Mouse (Mus musculus): ENCODE data around the gene Mfsd2a. TPM values are rescaled to one million over a fixed set of nuclear protein-coding genes. Genes with fewer than 3 reads are reported as not detected.

The Mfsd2a gene
- 6.6 and 7.0 TPM in 2 replicates for polyA plus RNA-seq (2016; fragmentation: Nextera tagmentation; extraction: Ambion mirVana)

DNA sequence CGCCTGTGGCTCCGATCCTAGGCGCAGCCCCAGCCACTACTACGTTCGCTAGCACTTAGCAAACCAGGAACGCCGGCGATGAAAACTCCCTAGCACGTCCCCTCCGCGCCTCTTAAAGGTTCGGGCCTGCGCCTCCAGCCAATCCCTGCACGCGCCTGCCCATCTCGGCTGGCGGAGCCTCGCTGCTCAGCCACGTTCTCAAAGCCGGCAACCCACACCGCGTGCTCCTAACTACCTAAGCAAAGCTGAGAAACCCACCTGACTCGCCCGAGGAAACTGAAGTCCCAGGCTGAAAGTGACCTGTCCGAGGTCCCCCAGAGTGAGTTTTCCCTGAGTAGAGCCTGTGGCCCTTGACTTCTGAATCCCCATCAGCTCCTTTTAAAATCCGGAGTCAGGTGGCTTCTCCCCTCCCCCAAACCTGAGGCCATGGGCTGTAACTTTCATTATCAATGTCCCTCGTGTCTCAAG, at the start of gene Mfsd2a:
Gene Mfsd2a (minus strand): TSS at position 89 of the 468 bp plus-strand sequence.
- H3K9me3 ChIP-seq: no peaks in the 10 kb centered on the region
- peak; percentile 67 for ATAC-seq (ENCODE audit: insufficient number of reproducible peaks, insufficient read depth, low FRiP score, low TSS enrichment)
- H3K36me3 ChIP-seq: peaks cover 5% of the 10 kb centered on the region
- H3K27ac ChIP-seq: peak within 1 kb of the TSS; percentile 51
- H3K4me3 ChIP-seq: peak within 1 kb of the TSS; percentile 66
- WGBS: under 1% methylated on average over 27 of the region's 27 CpGs
- peak within 1 kb of the TSS; percentile 98 for H3K4me2 ChIP-seq (replicated peaks)
- H3K9ac ChIP-seq: peak within 1 kb of the TSS; percentile 68
- H3K4me1 ChIP-seq: peaks cover 23% of the 10 kb centered on the region
- peaks cover 4% of the 10 kb centered on the region; the same call in 1 of the 2 replicates for H3K27me3 ChIP-seq

GRCm38 (mm10) chr4:123005054-123005966, 44.3 kb upstream of the Mfsd2a start:
- no peaks in the 10 kb centered on the region for H3K27me3 ChIP-seq
- H3K4me3 ChIP-seq: no peak overlapping the region
- peaks cover 10% of the 10 kb centered on the region; the same call in 1 of the 2 replicates for H3K4me1 ChIP-seq
- H3K9ac ChIP-seq: no peak overlapping the region
- H3K36me3 ChIP-seq: peaks cover 12% of the 10 kb centered on the region; the same call in 1 of the 2 replicates
- WGBS: 38% methylated on average over 15 of the region's 15 CpGs
- H3K4me2 ChIP-seq (replicated peaks): 0 out of 2 replicates have a peak overlapping the region, but pooled peaks have one; percentile 8
- ATAC-seq (ENCODE audit: insufficient number of reproducible peaks, insufficient read depth, low FRiP score, low TSS enrichment): no peak
- peak overlapping the region; percentile 24; the same call in 1 of the 2 replicates for H3K27ac ChIP-seq
- H3K9me3 ChIP-seq: no peaks in the 10 kb centered on the region

- peaks cover 12% of the 10 kb centered on the region; the same call in 1 of the 2 replicates for H3K36me3 ChIP-seq
- no peaks in the 10 kb centered on the region for H3K9me3 ChIP-seq
- no peak for ATAC-seq (ENCODE audit: insufficient number of reproducible peaks, insufficient read depth, low FRiP score, low TSS enrichment)
- no peak overlapping the region for H3K4me2 ChIP-seq (replicated peaks)
- peaks cover 30% of the 10 kb centered on the region for H3K4me1 ChIP-seq
- no peak overlapping the region for H3K27ac ChIP-seq
- no peak overlapping the region for H3K4me3 ChIP-seq
- H3K27me3 ChIP-seq: 0 out of 2 replicates have a peak, but pooled peaks cover 6% of the 10 kb centered on the region
- no peak overlapping the region for H3K9ac ChIP-seq
- WGBS: 52% methylated on average over 17 of the region's 17 CpGs
These were observed 39.8 kb upstream of the Mfsd2a start for GRCm38 (mm10) chr4:123000617-123001342.

DNA sequence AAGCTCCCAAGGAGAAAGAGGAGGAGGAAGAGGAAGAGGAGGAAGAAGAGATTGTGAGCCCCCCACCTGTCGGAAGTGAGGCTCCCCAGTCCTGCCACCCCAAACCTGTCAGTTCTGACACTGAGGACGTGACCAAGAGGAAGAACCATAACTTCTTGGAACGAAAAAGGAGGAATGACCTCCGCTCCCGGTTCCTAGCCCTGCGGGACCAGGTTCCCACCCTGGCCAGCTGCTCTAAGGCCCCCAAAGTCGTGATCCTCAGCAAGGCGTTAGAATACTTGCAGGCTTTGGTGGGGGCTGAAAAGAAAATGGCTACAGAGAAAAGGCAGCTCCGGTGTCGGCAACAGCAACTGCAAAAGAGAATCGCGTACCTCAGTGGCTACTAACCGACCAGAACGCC, 39.1 kb upstream of the Mfsd2a start:
- Histone ChIP-seq H3K9ac (no peak overlapping the region), H3K4me3 (no peak overlapping the region), H3K4me2 (replicated peaks) (no peak overlapping the region), H3K27ac (peak overlapping the region; percentile 32; the same call in 1 of the 2 replicates), H3K9me3 (no peaks in the 10 kb centered on the region), H3K36me3 (peaks cover 12% of the 10 kb centered on the region; the same call in 1 of the 2 replicates), H3K27me3 (0 out of 2 replicates have a peak, but pooled peaks cover 6% of the 10 kb centered on the region), H3K4me1 (peaks cover 24% of the 10 kb centered on the region)
- ATAC-seq (ENCODE audit: insufficient number of reproducible peaks, insufficient read depth, low FRiP score, low TSS enrichment): no peak
- 60% methylated on average over 14 of the region's 14 CpGs for WGBS

GRCm38 (mm10) chr4:122999263-122999691, 38.3 kb upstream of the Mfsd2a start:
- Histone ChIP-seq H3K4me2 (replicated peaks) (peak overlapping the region; percentile 90), H3K4me1 (peaks cover 21% of the 10 kb centered on the region), H3K9me3 (no peaks in the 10 kb centered on the region), H3K4me3 (peak overlapping the region; percentile 73; the same call in 1 of the 2 replicates), H3K27me3 (0 out of 2 replicates have a peak, but pooled peaks cover 6% of the 10 kb centered on the region), H3K27ac (peak overlapping the region; percentile 36; the same call in 1 of the 2 replicates), H3K9ac (peak overlapping the region; percentile 30; the same call in 1 of the 2 replicates), H3K36me3 (peaks cover 12% of the 10 kb centered on the region; the same call in 1 of the 2 replicates)
- 20% methylated on average over 4 of the region's 4 CpGs for WGBS
- no peak for ATAC-seq (ENCODE audit: insufficient number of reproducible peaks, insufficient read depth, low FRiP score, low TSS enrichment)

DNA sequence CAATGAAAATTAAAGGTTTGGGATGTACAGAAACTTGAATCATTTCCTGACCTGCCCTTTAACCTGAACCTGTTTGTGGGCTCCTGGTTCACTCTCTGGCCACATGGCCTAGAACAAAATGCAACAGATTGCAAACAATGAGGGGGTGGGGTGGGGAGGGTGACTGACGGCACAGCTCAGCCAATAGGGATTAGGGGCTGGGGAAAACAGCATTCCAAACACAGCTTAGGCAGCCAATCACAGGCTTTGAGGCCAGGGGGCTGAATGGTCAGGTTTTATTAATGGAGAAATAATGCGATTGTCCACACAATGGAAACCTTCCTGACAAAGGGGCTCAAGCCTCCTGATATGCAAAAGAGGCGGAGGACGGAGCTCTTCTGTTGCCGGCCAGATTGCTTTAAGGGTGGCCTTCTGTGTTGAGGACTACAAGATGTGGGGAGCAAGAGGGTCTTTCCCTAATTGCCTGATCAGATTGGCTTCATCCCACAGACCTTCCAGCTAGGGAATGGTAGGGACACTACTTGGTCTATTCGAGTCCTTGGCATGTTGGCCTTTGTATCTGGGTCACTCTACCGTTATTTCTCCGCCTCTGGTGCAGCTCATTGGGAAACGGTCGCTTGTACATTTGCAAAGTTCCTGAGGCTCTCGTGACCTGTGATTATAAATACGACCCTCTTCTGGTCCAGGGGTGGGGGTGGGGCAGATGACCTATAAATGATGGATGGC, 37.7 kb upstream of the Mfsd2a start:
- Histone ChIP-seq H3K36me3 (peaks cover 12% of the 10 kb centered on the region; the same call in 1 of the 2 replicates), H3K4me1 (peaks cover 21% of the 10 kb centered on the region), H3K27ac (peak overlapping the region; percentile 36; the same call in 1 of the 2 replicates), H3K4me3 (peak overlapping the region; percentile 73), H3K9ac (peak overlapping the region; percentile 30; the same call in 1 of the 2 replicates), H3K4me2 (replicated peaks) (peak overlapping the region; percentile 90), H3K27me3 (0 out of 2 replicates have a peak, but pooled peaks cover 6% of the 10 kb centered on the region), H3K9me3 (no peaks in the 10 kb centered on the region)
- no peak; the same call in 1 of the 2 replicates for ATAC-seq (ENCODE audit: insufficient number of reproducible peaks, insufficient read depth, low FRiP score, low TSS enrichment)
- 12% methylated on average over 12 of the region's 12 CpGs for WGBS

- peak overlapping the region; percentile 73 for H3K4me3 ChIP-seq
- H3K9ac ChIP-seq: peak overlapping the region; percentile 85
- peaks cover 12% of the 10 kb centered on the region; the same call in 1 of the 2 replicates for H3K36me3 ChIP-seq
- no peaks in the 10 kb centered on the region for H3K9me3 ChIP-seq
- no peak for ATAC-seq (ENCODE audit: insufficient number of reproducible peaks, insufficient read depth, low FRiP score, low TSS enrichment)
- H3K27ac ChIP-seq: peak overlapping the region; percentile 90
- 0 out of 2 replicates have a peak, but pooled peaks cover 6% of the 10 kb centered on the region for H3K27me3 ChIP-seq
- peak overlapping the region; percentile 90 for H3K4me2 ChIP-seq (replicated peaks)
- under 1% methylated on average over 47 of the region's 47 CpGs for WGBS
- peaks cover 21% of the 10 kb centered on the region for H3K4me1 ChIP-seq
These were observed 35.8 kb upstream of the Mfsd2a start for GRCm38 (mm10) chr4:122996618-122997381.

- Histone ChIP-seq H3K4me2 (replicated peaks) (peak overlapping the region; percentile 90), H3K4me3 (peak overlapping the region; percentile 73), H3K9me3 (no peaks in the 10 kb centered on the region), H3K27ac (peak overlapping the region; percentile 90), H3K36me3 (peaks cover 8% of the 10 kb centered on the region; the same call in 1 of the 2 replicates), H3K4me1 (peaks cover 21% of the 10 kb centered on the region), H3K9ac (peak overlapping the region; percentile 85), H3K27me3 (0 out of 2 replicates have a peak, but pooled peaks cover 6% of the 10 kb centered on the region)
- no peak for ATAC-seq (ENCODE audit: insufficient number of reproducible peaks, insufficient read depth, low FRiP score, low TSS enrichment)
- WGBS: 0% methylated on average over 32 of the region's 32 CpGs
These were observed 35.2 kb upstream of the Mfsd2a start for GRCm38 (mm10) chr4:122996221-122996617.

GRCm38 (mm10) chr4:122995404-122996220, 34.6 kb upstream of the Mfsd2a start, which contains the start of gene Mycl:
Mycl (plus strand) TSS chr4:122995652.
- peak within 1 kb of the TSS; percentile 85 for H3K9ac ChIP-seq
- H3K9me3 ChIP-seq: 0 out of 2 replicates have a peak, but pooled peaks cover 3% of the 10 kb centered on the region
- 0 out of 2 replicates have a peak, but pooled peaks cover 6% of the 10 kb centered on the region for H3K27me3 ChIP-seq
- H3K4me2 ChIP-seq (replicated peaks): peak within 1 kb of the TSS; percentile 90
- H3K27ac ChIP-seq: peak within 1 kb of the TSS; percentile 90
- peak within 1 kb of the TSS; percentile 73 for H3K4me3 ChIP-seq
- WGBS: under 1% methylated on average over 69 of the region's 69 CpGs
- peak; percentile 79 for ATAC-seq (ENCODE audit: insufficient number of reproducible peaks, insufficient read depth, low FRiP score, low TSS enrichment)
- peaks cover 21% of the 10 kb centered on the region for H3K4me1 ChIP-seq
- 0 out of 2 replicates have a peak, but pooled peaks cover 2% of the 10 kb centered on the region for H3K36me3 ChIP-seq
